Comparison of ENCODE assay signal across 9 mouse cellular contexts in genomic region chr3:157520433-157520832, GRCm38 (mm10). TPM values are rescaled to one million over a fixed set of nuclear protein-coding genes. Genes with fewer than 3 reads are reported as not detected.
DNase-seq lines count a peak whose midpoint lies in the region; ATAC-seq and TF ChIP-seq lines count a peak whose summit lies in the region.
"Had no signal": no experiment of that assay in that cellular context is flagged by ENCODE, and none has a peak within 500 bp of the region (broad histone marks: within the 10 kb centered on the region; RNA-seq: fewer than 3 reads in every experiment).

No protein-coding gene starts in this region.

- no peak overlapping the region for H3K4me2 ChIP-seq in forebrain, embryonic 12.5 days
- no peak overlapping the region for H3K4me2 ChIP-seq in limb, embryonic 12.5 days
- H3K4me2 ChIP-seq: embryonic facial prominence, embryonic 15.5 days had no signal

- no peak for TF ChIP-seq POLR2A in thymus, adult 2 months (IDR thresholded peaks at IDR 0.05; ENCODE audit: control insufficient read depth, extremely low read depth, insufficient read depth, low read length, poor library complexity)
- no peak for TF ChIP-seq POLR2A in brain, embryonic 14.5 days (IDR thresholded peaks at IDR 0.05; ENCODE audit: borderline replicate concordance, extremely low read depth, insufficient read depth, insufficient read length, poor library complexity, severe bottlenecking)

- DNase-seq in thymus, postnatal 0 days (ENCODE audit: low spot score), result peak; percentile 28
- no peak for DNase-seq in thymus, adult 2 months
- DNase-seq in brain, embryonic 14.5 days (ENCODE audit: low read depth), result peak; percentile 88
- DNase-seq in kidney, postnatal 10 days, result peak; percentile 77
- DNase-seq in retina, adult 2 months (ENCODE audit: low read depth, low spot score), result peak; percentile 18

- H3K27ac ChIP-seq in thymus, adult 2 months (ENCODE audit: control insufficient read depth, insufficient read depth, low read length), result no peak overlapping the region
- H3K27ac ChIP-seq in forebrain, embryonic 12.5 days, result no peak overlapping the region
- H3K27ac ChIP-seq in limb, embryonic 12.5 days, result no peak overlapping the region
- H3K27ac ChIP-seq: embryonic facial prominence, embryonic 15.5 days had no signal

- H3K4me1 ChIP-seq in thymus, adult 2 months (replicated peaks; ENCODE audit: control insufficient read depth, insufficient read depth, low read length), result no peaks in the 10 kb centered on the region
- H3K4me1 ChIP-seq in forebrain, embryonic 12.5 days, result no peaks in the 10 kb centered on the region
- no peaks in the 10 kb centered on the region for H3K4me1 ChIP-seq in limb, embryonic 12.5 days (replicated peaks)
- H3K4me1 ChIP-seq: embryonic facial prominence, embryonic 15.5 days had no signal

- no peaks in the 10 kb centered on the region for H3K27me3 ChIP-seq in thymus, adult 2 months (ENCODE audit: control insufficient read depth, insufficient read depth, low read length)
- peaks cover 12% of the 10 kb centered on the region; the same call in 1 of the 2 replicates for H3K27me3 ChIP-seq in forebrain, embryonic 12.5 days
- H3K27me3 ChIP-seq in limb, embryonic 12.5 days, result no peaks in the 10 kb centered on the region; the same call in 1 of the 2 replicates

- 3% methylated on average over 1 of the region's 1 CpGs for WGBS in thymus, adult 2 months
- 0% methylated on average over 1 of the region's 1 CpGs for WGBS in forebrain, embryonic 12.5 days
- WGBS in limb, embryonic 12.5 days, result 4% methylated on average over 1 of the region's 1 CpGs

- H3K9ac ChIP-seq in forebrain, embryonic 12.5 days, result no peak overlapping the region
- no peak overlapping the region for H3K9ac ChIP-seq in limb, embryonic 12.5 days (replicated peaks)
- H3K9ac ChIP-seq: embryonic facial prominence, embryonic 15.5 days had no signal

- TF ChIP-seq CTCF in thymus, adult 2 months (IDR thresholded peaks at IDR 0.05; ENCODE audit: borderline replicate concordance, control insufficient read depth, extremely low read depth, insufficient read depth, low read length, poor library complexity), result no peak
- peak; percentile 72 for TF ChIP-seq CTCF in brain, embryonic 14.5 days (IDR thresholded peaks at IDR 0.05; ENCODE audit: borderline replicate concordance, extremely low read depth, insufficient read depth, insufficient read length)

- no peaks in the 10 kb centered on the region for H3K36me3 ChIP-seq in thymus, adult 2 months (ENCODE audit: control insufficient read depth, insufficient read depth, low read length)
- no peaks in the 10 kb centered on the region for H3K36me3 ChIP-seq in forebrain, embryonic 12.5 days (replicated peaks)
- H3K36me3 ChIP-seq in limb, embryonic 12.5 days, result no peaks in the 10 kb centered on the region
- H3K36me3 ChIP-seq: embryonic facial prominence, embryonic 15.5 days had no signal

- no peaks in the 10 kb centered on the region for H3K9me3 ChIP-seq in forebrain, embryonic 12.5 days
- no peaks in the 10 kb centered on the region for H3K9me3 ChIP-seq in limb, embryonic 12.5 days
- H3K9me3 ChIP-seq: embryonic facial prominence, embryonic 15.5 days had no signal

- no peak overlapping the region for H3K4me3 ChIP-seq in thymus, adult 2 months (ENCODE audit: control insufficient read depth, insufficient read depth, low read length)
- H3K4me3 ChIP-seq in forebrain, embryonic 12.5 days (replicated peaks), result no peak overlapping the region
- no peak overlapping the region for H3K4me3 ChIP-seq in limb, embryonic 12.5 days (replicated peaks)
- H3K4me3 ChIP-seq: embryonic facial prominence, embryonic 15.5 days had no signal

- ATAC-seq in forebrain, embryonic 12.5 days (ENCODE audit: low FRiP score), result peak; percentile 63
- peak; percentile 15; the same call in 1 of the 2 replicates for ATAC-seq in limb, embryonic 12.5 days (ENCODE audit: insufficient number of reproducible peaks, insufficient read depth, low FRiP score, low TSS enrichment, low read depth)
- ATAC-seq in monocyte, adult 5-6 weeks (replicated peaks; ENCODE audit: insufficient number of reproducible peaks, low FRiP score, low TSS enrichment, poor library complexity, severe bottlenecking), result no peak

RNA-seq across cellular contexts. Expression of gene Zranb2, which starts 13.5 kb away (rescaled TPM):
- 94.0 and 108 TPM in 2 replicates for polyA plus RNA-seq in thymus, postnatal 0 days (2015; fragmentation: Nextera tagmentation; extraction: Ambion mirVana)
- 9.4 and 11.2 TPM in 2 replicates for polyA plus RNA-seq in thymus, adult 2 months (2012; rRNA removed)
- 99.9 and 121 TPM in 2 replicates for polyA plus RNA-seq in brain, embryonic 14.5 days (2012; rRNA removed)
- 143 and 151 TPM in 2 replicates for polyA plus RNA-seq in forebrain, embryonic 12.5 days (2016; fragmentation: Nextera tagmentation; extraction: Ambion mirVana)
- polyA plus RNA-seq in limb, embryonic 12.5 days (2016; fragmentation: Nextera tagmentation; extraction: Ambion mirVana), result 122 and 123 TPM in 2 replicates
- total RNA-seq in monocyte, adult 5-6 weeks (2017), result 135 to 163 TPM (median 146 TPM) in 3 replicates

RNA-seq across cellular contexts. Expression of gene Ptger3, which starts 46.3 kb away (rescaled TPM):
- polyA plus RNA-seq in thymus, postnatal 0 days (2015; fragmentation: Nextera tagmentation; extraction: Ambion mirVana), result 2.8 and 3.4 TPM in 2 replicates
- 7.7 and 9.5 TPM in 2 replicates for polyA plus RNA-seq in thymus, adult 2 months (2012; rRNA removed)
- polyA plus RNA-seq in brain, embryonic 14.5 days (2012; rRNA removed), result 0.85 and 1.7 TPM in 2 replicates
- polyA plus RNA-seq in forebrain, embryonic 12.5 days (2016; fragmentation: Nextera tagmentation; extraction: Ambion mirVana), result 2.0 and 2.3 TPM in 2 replicates
- polyA plus RNA-seq in limb, embryonic 12.5 days (2016; fragmentation: Nextera tagmentation; extraction: Ambion mirVana), result 1.5 and 1.7 TPM in 2 replicates
- total RNA-seq in monocyte, adult 5-6 weeks (2017), result 2.2 to 7.9 TPM (median 5.3 TPM) in 3 replicates
